Mouse (Mus musculus): ENCODE data around the gene Lrrc47.

Gene Lrrc47

DNA sequence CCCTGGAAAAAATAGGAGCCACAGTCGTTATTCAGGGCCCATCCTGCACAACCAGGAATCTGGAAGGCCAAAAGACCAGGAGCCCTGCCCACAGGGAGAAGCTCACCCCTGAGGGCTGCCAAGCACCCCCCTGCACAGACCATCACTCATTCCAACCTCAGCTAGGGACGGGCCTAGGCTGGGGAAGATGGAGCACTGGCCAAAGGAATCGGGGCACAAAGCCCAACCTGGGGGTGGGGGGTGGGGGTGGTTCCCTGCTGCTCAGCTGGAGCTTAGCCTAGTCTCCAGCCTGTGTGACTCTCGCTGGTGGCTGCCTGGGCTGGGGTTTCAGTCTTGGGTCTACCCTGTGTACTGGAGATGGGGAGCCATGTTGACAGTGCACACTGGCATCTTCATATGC is 11.3 kb downstream of the Lrrc47 start:
- DNase-seq (ENCODE audit: extremely low spot score, low read depth, low spot score) = no peak

DNA sequence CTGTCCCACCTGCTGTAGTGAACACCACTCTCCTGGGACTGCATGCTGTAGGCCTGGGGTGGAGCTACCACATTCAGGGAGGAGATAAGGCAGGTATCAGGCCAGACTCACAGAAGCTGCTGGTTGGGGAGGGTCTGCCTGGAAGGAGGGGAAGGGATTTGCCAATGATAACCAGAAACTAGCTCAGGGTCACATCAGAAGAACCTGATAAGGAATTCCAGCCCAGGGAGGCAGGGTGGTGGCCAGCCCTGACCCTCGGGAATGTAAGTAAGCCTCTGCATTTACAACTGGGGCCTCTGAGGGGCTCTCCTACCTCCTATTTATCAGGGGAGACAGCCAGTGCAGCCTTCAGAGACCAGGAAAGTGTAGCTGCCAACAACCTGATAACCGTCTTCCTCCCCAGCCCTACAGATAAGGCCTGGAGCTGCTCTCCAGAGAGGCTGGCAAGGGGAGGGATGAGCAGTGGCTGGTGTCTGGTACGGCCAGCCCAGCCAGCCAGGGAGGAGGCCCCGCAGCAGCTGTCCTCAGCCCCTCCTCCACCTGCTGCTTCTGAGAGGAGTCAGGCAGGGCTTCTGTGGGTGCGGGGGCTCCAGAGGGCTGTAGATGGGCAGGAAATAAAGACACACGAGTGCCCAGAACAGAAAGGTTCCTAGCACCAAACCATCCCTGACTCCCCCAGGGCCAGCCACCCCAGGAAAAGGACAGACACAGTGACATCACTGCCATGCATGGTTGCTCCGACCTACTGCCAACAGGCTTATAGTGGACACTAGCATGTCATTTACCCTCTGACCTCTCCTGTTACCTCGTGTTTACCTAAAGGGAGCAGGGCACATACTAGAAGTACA is 12.4 kb downstream of the Lrrc47 start:
- no peak for DNase-seq (ENCODE audit: extremely low spot score, low read depth, low spot score)

DNA sequence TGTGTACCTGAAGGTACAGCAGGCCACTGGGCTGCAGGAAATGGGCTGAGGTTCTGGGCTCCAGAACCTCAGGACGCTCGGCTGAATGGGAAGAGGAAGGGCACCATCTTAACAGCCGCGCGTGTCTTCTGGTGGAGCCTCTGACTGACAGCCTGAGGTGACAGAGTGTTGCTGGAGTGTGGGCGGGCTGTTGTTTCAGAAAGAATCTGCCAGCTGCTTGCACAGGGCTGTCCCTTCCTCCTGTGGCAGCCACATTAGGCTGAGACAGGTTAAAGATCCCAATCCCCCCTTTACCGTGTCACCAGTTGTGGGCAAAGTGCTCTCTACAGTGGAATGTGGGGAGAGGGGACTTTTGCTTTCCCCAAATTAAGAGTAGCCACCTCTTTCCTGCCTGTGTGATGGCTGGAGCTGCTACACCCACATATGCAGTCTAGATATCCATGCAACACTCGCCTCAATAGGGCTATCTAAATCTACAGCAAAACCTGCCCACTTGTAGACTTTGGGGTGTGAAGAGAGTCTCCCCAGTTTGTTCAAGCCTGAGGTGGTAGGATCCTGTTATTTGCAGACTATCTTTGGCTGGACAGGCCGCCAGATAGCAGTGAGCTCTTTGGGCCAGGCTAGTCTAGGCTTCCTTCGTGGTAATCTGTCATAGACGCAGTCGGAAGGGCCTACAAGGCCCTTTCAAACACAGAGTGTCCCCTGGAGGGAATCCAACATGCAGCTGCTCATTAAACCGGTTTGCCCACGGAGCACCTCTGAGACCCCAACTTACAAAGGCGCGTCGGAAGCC is 13.4 kb downstream of the Lrrc47 start:
- DNase-seq (ENCODE audit: extremely low spot score, low read depth, low spot score) = no peak

DNA sequence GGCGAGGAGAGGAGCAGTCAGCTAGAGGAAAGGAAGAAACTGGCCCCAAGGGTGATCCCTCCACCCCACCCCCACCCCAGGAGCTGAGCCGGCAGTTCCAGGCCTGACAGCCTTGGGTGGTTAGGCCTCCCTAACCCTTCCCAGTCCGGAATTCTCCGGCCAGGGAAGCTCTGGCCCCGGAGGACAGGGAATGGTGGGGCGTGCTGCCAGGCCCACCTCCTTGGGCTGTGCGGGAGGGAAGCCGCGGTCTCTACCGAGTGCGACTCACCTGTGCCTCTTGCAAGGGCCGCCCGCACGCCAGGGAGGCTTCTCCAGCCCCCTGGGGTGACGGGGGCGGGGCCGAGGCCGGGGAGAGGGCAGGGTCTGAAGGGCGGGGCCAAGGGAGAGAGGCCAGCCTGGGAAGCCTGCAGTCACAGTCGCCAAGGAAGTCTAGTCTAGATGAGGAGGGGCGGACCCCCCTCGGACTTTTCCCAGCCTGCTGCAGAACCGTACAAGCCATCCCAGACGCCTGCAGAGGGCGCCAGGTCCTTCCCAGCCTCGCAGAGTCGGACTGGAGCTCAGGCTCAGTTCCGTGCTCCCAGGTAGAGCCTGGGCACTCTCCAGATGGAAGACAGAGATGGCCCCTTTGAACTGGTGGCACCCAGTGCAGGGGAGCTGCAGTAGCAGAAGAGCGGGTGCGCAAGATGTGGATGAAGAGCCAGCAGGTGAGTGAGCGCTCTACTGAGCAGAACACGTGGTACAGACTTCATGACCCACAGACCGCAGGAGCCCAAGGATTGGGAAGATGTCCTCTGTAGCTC is 14.3 kb downstream of the Lrrc47 start, which contains the start of gene Smim1:
Gene Smim1 (minus strand): TSS at position 590 of the 800 bp plus-strand sequence.
- DNase-seq (ENCODE audit: extremely low spot score, low read depth, low spot score) = no peak

DNA sequence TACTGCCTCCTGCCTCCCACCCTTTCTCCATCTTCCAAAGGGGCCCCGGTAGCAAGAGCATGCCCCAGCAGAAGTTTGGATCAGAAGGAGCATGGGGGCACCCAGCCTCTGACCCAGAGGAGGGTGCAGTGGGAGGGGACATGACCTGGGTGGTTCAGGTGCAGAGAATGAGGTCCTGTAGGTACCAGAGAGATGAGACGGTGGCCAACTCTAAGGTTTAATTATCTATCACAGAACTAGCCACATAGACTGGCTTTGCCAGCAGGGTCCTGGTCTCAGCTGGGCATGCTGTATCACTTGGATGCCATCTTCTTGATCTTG is 14.9 kb downstream of the Lrrc47 start:
- DNase-seq (ENCODE audit: extremely low spot score, low read depth, low spot score) = no peak

DNA sequence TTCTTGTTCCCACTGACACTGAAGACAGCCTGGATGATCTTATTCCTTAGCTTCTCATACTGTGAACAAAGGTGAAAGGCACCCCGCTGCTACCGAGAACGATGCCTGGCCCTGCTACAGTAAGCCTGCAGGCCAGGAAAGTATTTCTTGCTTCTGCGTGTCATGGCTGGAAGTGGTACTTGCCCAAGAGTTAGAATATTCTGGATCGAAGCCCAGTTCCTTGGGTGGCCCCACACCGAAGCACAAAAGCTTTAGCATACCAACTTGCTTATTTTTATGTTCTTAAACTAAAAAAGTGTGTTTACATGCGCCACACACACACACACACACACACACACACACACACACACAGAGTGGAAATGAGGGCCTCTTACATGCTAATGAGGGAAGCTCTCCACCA is 16.5 kb downstream of the Lrrc47 start:
- no peak for DNase-seq (ENCODE audit: extremely low spot score, low read depth, low spot score)

DNA sequence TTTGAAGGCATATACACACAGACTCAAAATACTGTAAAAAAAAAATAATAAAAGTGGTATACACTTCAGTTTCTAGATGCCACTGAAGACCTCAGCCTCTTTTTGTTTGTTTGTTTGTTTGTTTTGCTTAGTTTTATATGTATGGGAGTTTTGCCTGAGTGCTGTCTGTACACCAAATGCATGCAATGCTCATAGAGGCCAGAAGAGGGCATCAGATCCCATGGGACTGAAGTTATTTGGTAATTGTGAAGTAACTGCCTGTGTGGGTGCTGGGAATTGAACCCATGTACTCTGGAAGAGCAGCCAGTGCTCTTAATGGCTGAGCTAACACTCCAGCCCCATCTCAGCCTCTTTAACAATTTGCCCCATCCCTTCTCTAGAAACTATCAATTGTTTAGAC is 17.1 kb downstream of the Lrrc47 start:
- no peak for DNase-seq (ENCODE audit: extremely low spot score, low read depth, low spot score)

DNA sequence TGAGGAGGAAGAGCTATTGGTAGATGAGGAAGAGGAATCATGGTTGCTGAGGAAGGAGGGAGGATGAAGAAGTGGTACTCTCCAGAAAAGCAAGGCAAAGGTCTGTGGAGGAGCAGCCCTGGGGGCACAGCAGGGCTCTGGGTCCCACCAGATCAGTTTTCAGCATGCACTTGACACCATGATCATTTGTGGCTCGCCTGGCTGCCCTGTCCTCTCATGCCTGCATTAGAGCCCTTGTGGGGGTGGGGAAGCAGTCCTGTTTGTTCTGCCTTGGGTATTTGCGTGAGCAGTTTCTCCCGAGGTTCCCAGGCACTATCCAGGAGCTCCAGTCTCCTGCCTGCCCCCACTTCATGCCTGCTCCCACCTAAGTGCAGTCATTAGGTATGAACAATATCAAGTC is 25.6 kb downstream of the Lrrc47 start:
- no peak for DNase-seq (ENCODE audit: extremely low spot score, low read depth, low spot score)

DNA sequence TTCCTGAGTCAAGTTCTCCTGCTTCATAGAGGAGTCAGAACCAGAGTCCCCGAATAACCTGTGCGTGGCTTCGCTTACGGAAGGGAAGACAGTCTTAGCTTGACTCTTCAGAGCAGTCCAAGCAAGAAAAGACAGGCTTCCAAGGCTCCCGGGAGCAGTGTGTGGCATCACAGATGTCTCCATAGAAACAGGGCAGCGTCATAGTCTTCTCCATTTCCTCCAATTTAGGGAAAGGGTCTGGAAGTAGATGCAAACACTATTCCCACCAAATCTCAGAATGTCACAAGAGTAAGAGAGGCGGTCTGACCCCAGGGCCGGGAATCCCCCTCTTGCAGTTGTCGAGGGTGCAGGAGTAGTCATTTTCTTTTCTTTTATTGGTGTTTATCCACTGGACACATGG is 31.0 kb downstream of the Lrrc47 start, which contains the start of gene Ccdc27:
Gene Ccdc27 (minus strand): TSS at position 101 of the 400 bp plus-strand sequence.
- DNase-seq (ENCODE audit: extremely low spot score, low read depth, low spot score) = no peak

DNA sequence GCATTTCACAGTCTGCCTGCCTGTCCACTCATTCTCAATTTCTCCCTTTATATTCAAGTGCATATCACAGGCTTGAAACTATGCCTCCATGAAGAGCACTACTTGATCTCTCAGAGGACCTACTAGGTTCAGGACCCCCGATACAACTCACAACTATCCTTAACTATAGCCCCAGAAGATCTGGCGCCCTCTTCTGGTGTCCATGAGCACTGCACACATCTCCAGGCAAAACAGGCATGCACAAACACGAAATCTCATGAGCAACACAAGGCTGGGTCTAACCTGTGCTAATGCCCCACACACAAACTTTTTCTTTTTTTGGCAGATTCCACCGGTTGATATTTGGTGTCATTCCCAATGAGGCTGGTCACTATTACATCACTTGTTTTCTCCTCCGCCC is 34.3 kb downstream of the Lrrc47 start:
- no peak for DNase-seq (ENCODE audit: extremely low spot score, low read depth, low spot score)

DNA sequence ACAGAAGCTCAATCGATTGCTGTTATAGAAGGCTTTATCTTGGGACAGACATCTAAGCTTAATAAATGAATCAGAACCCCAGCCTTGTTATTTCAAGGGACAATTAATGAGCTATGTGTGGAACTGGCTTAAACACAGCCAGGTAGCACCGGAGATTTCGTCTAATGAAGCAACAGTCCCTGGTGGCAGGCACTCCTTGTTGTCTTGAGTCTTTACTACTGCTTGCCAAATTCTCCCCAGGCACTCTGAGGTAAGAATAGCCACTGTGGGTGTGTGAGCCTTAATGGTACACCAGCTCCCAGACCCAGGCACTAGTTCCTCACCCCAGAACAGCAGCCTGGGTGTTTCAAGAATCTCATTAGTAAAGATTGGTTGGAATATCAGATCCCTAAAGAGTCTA is 39.9 kb downstream of the Lrrc47 start:
- no peak for DNase-seq (ENCODE audit: extremely low spot score, low read depth, low spot score)

DNA sequence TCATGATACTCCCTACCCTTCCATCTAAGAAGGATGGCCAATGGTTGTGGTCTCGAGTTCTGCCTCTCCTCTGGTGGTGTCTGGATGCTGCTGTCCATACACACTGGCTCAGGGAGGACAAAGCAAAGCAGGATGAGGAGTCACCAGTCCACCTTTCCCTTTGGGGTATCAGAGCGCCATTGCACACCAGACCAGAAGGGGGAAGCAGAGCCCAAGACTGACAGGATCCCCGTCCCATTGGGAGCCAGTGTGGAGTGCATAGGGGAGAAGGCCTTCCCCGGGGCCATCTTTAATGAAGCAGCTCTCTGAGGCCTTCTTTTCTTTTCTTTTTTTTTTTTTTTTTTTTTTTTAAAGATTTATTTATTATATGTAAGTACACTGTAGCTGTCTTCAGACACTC is 41.5 kb downstream of the Lrrc47 start:
- DNase-seq (ENCODE audit: extremely low spot score, low read depth, low spot score) = no peak

DNA sequence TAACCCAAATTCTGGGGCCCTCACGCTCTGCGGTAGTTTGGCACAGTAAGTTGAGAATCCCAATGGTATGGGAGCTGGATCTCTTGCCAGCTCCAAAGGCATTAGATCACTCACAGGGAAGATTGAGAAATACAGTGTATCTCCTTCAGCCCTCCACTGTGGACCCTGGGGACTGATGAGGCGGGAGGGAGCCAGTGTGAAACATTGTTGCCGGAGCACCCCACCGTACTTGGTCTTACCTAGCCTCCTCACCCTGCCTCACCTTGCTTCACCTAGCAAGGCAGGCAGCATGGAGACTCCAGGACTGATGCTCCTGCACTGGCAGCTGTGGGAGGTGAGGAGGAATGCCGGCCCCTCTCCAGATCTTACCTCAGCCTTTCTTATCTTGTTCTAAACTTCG is 44.0 kb downstream of the Lrrc47 start:
- no peak for DNase-seq (ENCODE audit: extremely low spot score, low read depth, low spot score)

DNA sequence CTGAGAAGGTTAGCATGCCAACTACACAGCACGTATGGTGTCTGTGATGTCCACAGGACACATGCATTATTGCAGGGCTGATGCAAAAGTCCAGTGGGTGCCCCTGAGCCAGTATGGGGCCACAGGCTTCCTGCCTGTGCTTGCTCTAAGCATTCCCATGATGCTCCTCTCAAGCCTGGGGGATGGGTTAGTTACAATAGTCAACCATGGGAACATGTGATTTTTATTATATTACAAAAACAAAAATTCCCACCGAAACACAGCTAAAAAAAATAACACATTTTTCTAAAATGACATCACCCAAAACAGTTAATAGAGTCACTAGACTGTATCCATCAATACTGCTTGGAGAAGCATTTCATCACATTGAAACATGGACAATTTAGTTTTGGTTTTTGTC is 44.5 kb downstream of the Lrrc47 start:
- DNase-seq (ENCODE audit: extremely low spot score, low read depth, low spot score) = no peak

DNA sequence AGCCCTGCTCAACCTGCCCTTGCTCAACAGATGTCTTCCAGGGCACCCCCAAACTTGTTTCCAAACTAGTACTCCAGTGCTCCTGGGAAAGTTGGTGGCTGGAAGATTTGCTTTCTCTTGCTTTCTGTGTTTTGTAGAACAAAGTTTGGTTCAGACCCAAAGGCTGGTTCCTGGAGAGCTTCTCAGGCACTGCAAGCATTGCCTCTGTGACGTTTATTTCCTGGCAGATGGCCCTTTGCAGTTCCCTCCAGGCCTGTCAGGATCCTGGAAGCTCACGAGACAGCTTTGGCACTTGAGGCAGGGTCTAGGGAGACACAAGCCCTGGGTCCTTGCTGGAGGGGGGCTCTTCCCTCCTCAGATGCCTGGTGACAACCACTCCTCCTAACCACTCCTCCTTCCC is 45.1 kb downstream of the Lrrc47 start:
- DNase-seq (ENCODE audit: extremely low spot score, low read depth, low spot score) = no peak

DNA sequence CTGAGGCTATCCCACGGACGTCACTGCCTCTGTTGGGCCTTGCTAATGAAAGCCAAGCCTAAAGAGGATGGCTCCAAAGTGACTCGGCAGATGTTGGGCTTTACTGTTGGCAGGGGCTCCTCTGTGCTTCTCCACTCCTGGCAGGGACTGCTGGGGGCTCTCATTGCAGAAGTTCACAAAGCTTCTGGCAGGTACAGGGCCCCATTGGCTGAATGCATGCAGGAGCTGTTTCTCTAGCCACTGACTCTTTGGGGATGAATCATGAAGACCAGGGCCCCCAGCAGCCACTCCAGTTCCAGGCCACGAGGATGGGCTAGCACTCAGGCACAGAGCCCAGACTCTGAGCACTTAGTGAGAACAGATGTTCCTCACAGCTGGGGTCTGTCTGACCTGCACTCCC is 46.2 kb downstream of the Lrrc47 start:
- DNase-seq (ENCODE audit: extremely low spot score, low read depth, low spot score) = no peak

DNA sequence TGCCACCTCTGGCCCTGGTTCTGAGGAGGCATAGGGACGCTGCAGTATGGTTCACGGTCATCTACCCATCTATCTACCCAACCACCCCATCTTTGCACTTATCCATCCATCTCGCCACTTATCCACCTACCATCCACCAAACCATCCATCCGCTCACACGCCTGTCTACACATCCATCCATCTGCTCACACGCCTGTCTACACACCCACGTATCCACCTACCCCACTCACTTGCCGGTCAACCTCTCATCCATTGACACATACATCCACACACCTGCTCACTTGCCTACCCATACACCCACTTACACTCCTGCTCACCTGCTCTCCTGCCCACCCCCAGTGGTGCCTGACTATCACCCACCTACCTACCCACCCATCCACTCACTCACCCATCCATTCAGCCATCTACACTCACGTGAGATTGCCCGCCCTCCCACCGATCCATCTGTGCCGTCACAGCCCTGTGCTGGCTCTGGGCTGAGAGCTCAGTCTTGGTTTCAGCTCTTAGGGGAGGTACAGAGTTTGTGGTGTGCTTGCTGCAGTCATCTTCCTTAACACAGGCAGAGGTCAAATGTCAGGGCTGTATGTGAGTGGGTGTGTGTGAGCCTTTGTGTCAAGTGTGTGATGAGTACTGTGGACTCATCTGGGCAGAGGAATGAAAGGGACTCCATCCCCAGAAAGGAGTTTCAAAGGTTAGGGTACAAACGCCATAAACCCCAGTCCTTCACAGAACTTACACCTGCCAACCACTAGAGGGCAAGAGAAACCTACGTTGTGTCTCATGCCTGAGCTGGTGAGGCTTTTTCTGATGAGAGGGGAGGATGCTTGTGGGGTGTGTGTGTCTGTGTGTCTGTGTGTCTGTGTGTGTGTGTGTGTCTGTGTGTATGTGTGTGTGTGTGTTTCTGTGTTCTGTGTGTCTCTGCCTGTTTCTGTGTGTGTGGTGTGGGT is 53.6 kb downstream of the Lrrc47 start:
- DNase-seq (ENCODE audit: extremely low spot score, low read depth, low spot score) = no peak

DNA sequence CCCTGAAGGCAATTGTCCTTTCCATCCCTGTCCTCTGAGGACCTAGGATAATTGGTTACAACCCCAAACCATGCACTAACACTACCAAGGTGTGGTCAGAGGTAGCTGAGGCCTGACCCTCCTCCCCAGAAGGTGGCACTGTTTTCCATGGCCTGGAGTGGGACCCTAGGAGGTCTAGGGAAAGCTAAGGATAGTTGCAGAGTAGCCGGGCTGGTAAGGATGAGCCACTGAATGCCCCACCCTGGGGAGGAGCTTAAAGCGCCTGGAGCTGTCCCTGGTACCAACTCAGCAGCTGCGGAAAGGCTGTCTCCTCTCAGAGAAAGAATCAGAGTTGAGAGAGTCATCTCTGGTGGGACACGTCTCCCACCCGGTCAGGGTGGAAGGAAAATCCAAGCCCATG is 59.4 kb downstream of the Lrrc47 start:
- peak; percentile 12 for DNase-seq (ENCODE audit: extremely low spot score, low read depth, low spot score)

Data from hindlimb bud, embryonic 11.5 days (tissue).